Mouse (Mus musculus): ENCODE measurements at regions not wholly inside any gene's neighbourhood (a gene's known extent, or its start where the extent isn't known, plus 50 kb on each side); places are given as distances from the start of the nearest gene placed in this dataset.

- ATAC-seq (ENCODE audit: low FRiP score, low TSS enrichment): no peak
- Histone ChIP-seq H3K4me2 (replicated peaks; ENCODE audit: low read depth, low read length) (no peak overlapping the region), H3K4me1 (ENCODE audit: insufficient read depth, low read length) (no peaks in the 10 kb centered on the region), H3K9me3 (ENCODE audit: low read length) (no peaks in the 10 kb centered on the region), H3K36me3 (ENCODE audit: insufficient read depth, low read length) (no peaks in the 10 kb centered on the region), H3K9ac (replicated peaks; ENCODE audit: low read length) (no peak overlapping the region), H3K27me3 (ENCODE audit: insufficient read depth, low read length) (no peaks in the 10 kb centered on the region), H3K27ac (ENCODE audit: low read length) (no peak overlapping the region), H3K4me3 (ENCODE audit: low read length) (no peak overlapping the region)
- 27% methylated on average over 4 of the region's 4 CpGs for WGBS
These were observed 262.1 kb downstream of the Dmrta1 start for GRCm38 (mm10) chr4:89941308-89941707.

- Histone ChIP-seq H3K4me3 (ENCODE audit: low read length) (no peak overlapping the region), H3K9me3 (ENCODE audit: low read length) (no peaks in the 10 kb centered on the region), H3K36me3 (ENCODE audit: insufficient read depth, low read length) (no peaks in the 10 kb centered on the region), H3K4me2 (replicated peaks; ENCODE audit: low read depth, low read length) (no peak overlapping the region), H3K27ac (ENCODE audit: low read length) (no peak overlapping the region), H3K9ac (replicated peaks; ENCODE audit: low read length) (no peak overlapping the region), H3K27me3 (ENCODE audit: insufficient read depth, low read length) (no peaks in the 10 kb centered on the region), H3K4me1 (ENCODE audit: insufficient read depth, low read length) (no peaks in the 10 kb centered on the region)
- ATAC-seq (ENCODE audit: low FRiP score, low TSS enrichment): no peak
- WGBS: 85% methylated on average over 3 of the region's 3 CpGs
These were observed 242.5 kb upstream of the Zfp352 start for GRCm38 (mm10) chr4:89976146-89976545.

- Histone ChIP-seq H3K36me3 (ENCODE audit: insufficient read depth, low read length) (no peaks in the 10 kb centered on the region), H3K4me1 (ENCODE audit: insufficient read depth, low read length) (no peaks in the 10 kb centered on the region), H3K27me3 (ENCODE audit: insufficient read depth, low read length) (no peaks in the 10 kb centered on the region), H3K27ac (ENCODE audit: low read length) (no peak overlapping the region), H3K9ac (replicated peaks; ENCODE audit: low read length) (no peak overlapping the region), H3K4me2 (replicated peaks; ENCODE audit: low read depth, low read length) (no peak overlapping the region), H3K9me3 (ENCODE audit: low read length) (no peaks in the 10 kb centered on the region), H3K4me3 (ENCODE audit: low read length) (no peak overlapping the region)
- ATAC-seq (ENCODE audit: low FRiP score, low TSS enrichment): no peak
- 80% methylated on average over 3 of the region's 3 CpGs for WGBS
These were observed 215.2 kb upstream of the Zfp352 start for GRCm38 (mm10) chr4:90003413-90003812.

GRCm38 (mm10) chr4:90003898-90004297, 214.7 kb upstream of the Zfp352 start:
- Histone ChIP-seq H3K4me1 (ENCODE audit: insufficient read depth, low read length) (no peaks in the 10 kb centered on the region), H3K4me3 (ENCODE audit: low read length) (no peak overlapping the region), H3K9ac (replicated peaks; ENCODE audit: low read length) (no peak overlapping the region), H3K27me3 (ENCODE audit: insufficient read depth, low read length) (no peaks in the 10 kb centered on the region), H3K36me3 (ENCODE audit: insufficient read depth, low read length) (no peaks in the 10 kb centered on the region), H3K9me3 (ENCODE audit: low read length) (no peaks in the 10 kb centered on the region), H3K4me2 (replicated peaks; ENCODE audit: low read depth, low read length) (no peak overlapping the region), H3K27ac (ENCODE audit: low read length) (no peak overlapping the region)
- 78% methylated on average over 1 of the region's 1 CpGs for WGBS
- no peak for ATAC-seq (ENCODE audit: low FRiP score, low TSS enrichment)

- WGBS: 93% methylated on average over 1 of the region's 1 CpGs
- ATAC-seq (ENCODE audit: low FRiP score, low TSS enrichment): no peak
- H3K9ac ChIP-seq (replicated peaks; ENCODE audit: low read length): no peak overlapping the region
These were observed 205.9 kb upstream of the Zfp352 start for GRCm38 (mm10) chr4:90012723-90013122.

GRCm38 (mm10) chr4:90014203-90014602, 204.4 kb upstream of the Zfp352 start:
- Histone ChIP-seq H3K27me3 (ENCODE audit: insufficient read depth, low read length) (no peaks in the 10 kb centered on the region), H3K9ac (replicated peaks; ENCODE audit: low read length) (no peak overlapping the region), H3K4me1 (ENCODE audit: insufficient read depth, low read length) (no peaks in the 10 kb centered on the region), H3K9me3 (ENCODE audit: low read length) (no peaks in the 10 kb centered on the region), H3K4me3 (ENCODE audit: low read length) (no peak overlapping the region), H3K4me2 (replicated peaks; ENCODE audit: low read depth, low read length) (no peak overlapping the region), H3K27ac (ENCODE audit: low read length) (no peak overlapping the region), H3K36me3 (ENCODE audit: insufficient read depth, low read length) (no peaks in the 10 kb centered on the region)
- no peak for ATAC-seq (ENCODE audit: low FRiP score, low TSS enrichment)

More at GRCm38 (mm10) chr4:90012723-90013122, 205.9 kb upstream of the Zfp352 start:
- H3K4me1 ChIP-seq (ENCODE audit: insufficient read depth, low read length): no peaks in the 10 kb centered on the region
- no peaks in the 10 kb centered on the region for H3K36me3 ChIP-seq (ENCODE audit: insufficient read depth, low read length)
- H3K4me2 ChIP-seq (replicated peaks; ENCODE audit: low read depth, low read length): no peak overlapping the region
- H3K27me3 ChIP-seq (ENCODE audit: insufficient read depth, low read length): no peaks in the 10 kb centered on the region
- no peak overlapping the region for H3K4me3 ChIP-seq (ENCODE audit: low read length)
- no peaks in the 10 kb centered on the region for H3K9me3 ChIP-seq (ENCODE audit: low read length)
- H3K27ac ChIP-seq (ENCODE audit: low read length): no peak overlapping the region

All from kidney, embryonic 16.5 days (tissue).